Comparison of ENCODE assay signal across 25 mouse cellular contexts in genomic region chr19:12708986-12709385, GRCm38 (mm10). TPM values are rescaled to one million over a fixed set of nuclear protein-coding genes. Genes with fewer than 3 reads are reported as not detected.
"Had no signal": no experiment of that assay in that cellular context is flagged by ENCODE, and none has a peak within 500 bp of the region (broad histone marks: within the 10 kb centered on the region; RNA-seq: fewer than 3 reads in every experiment).

No protein-coding gene starts in this region.

- H3K36me3 ChIP-seq: neural tube, embryonic 12.5 days; neural tube, embryonic 13.5 days; stomach, embryonic 15.5 days had no signal

- H3K4me2 ChIP-seq: neural tube, embryonic 12.5 days; neural tube, embryonic 13.5 days; stomach, embryonic 15.5 days had no signal

- H3K9me3 ChIP-seq: neural tube, embryonic 12.5 days; neural tube, embryonic 13.5 days; stomach, embryonic 15.5 days had no signal

- H3K27ac ChIP-seq: neural tube, embryonic 12.5 days; neural tube, embryonic 13.5 days; stomach, embryonic 15.5 days; stomach, postnatal 0 days had no signal

- DNase-seq: retina, postnatal 1 day; right cerebral cortex, adult 18-20 months; right cerebral cortex, postnatal 14 days; right cerebral cortex, postnatal 25 days; right cerebral cortex, postnatal 4 days; spleen, adult 18-20 months; thymus, adult 18-20 months; thymus, adult 2 months; thymus, postnatal 14 days; thymus, postnatal 25 days; thymus, postnatal 36 days; thymus, postnatal 4 days had no signal

- H3K4me3 ChIP-seq: neural tube, embryonic 12.5 days; neural tube, embryonic 13.5 days; stomach, embryonic 15.5 days had no signal

- H3K27me3 ChIP-seq: neural tube, embryonic 12.5 days; neural tube, embryonic 13.5 days; stomach, embryonic 15.5 days had no signal

- H3K9ac ChIP-seq: neural tube, embryonic 12.5 days; neural tube, embryonic 13.5 days; stomach, embryonic 15.5 days had no signal

- H3K4me1 ChIP-seq: neural tube, embryonic 12.5 days; neural tube, embryonic 13.5 days; stomach, embryonic 15.5 days had no signal

RNA-seq across cellular contexts. Expression of gene Keg1, which starts 13.4 kb away (rescaled TPM):
- total RNA-seq: neutrophil, adult 5-6 weeks had no signal
- polyA plus RNA-seq: neural tube, embryonic 12.5 days; neural tube, embryonic 13.5 days; neural tube, embryonic 14.5 days; small intestine, adult 2 months; stomach, embryonic 14.5 days; stomach, postnatal 0 days; testis, adult 2 months; thymus, postnatal 0 days; urinary bladder, adult 2 months had no signal

RNA-seq across cellular contexts. Expression of gene Olfr1443, which starts 31.1 kb away (rescaled TPM):
- total RNA-seq: neutrophil, adult 5-6 weeks had no signal
- polyA plus RNA-seq: neural tube, embryonic 12.5 days; neural tube, embryonic 13.5 days; neural tube, embryonic 14.5 days; small intestine, adult 2 months; spleen, adult 2 months; stomach, embryonic 14.5 days; stomach, embryonic 15.5 days; stomach, embryonic 16.5 days; stomach, postnatal 0 days; testis, adult 2 months; thymus, adult 2 months; thymus, postnatal 0 days; urinary bladder, adult 2 months had no signal

RNA-seq across cellular contexts. Expression of gene Olfr1442, which starts 38.7 kb away (rescaled TPM):
- total RNA-seq: neutrophil, adult 5-6 weeks had no signal
- polyA plus RNA-seq: neural tube, embryonic 12.5 days; neural tube, embryonic 13.5 days; neural tube, embryonic 14.5 days; small intestine, adult 2 months; spleen, adult 2 months; stomach, embryonic 14.5 days; stomach, embryonic 15.5 days; stomach, embryonic 16.5 days; stomach, postnatal 0 days; testis, adult 2 months; thymus, adult 2 months; thymus, postnatal 0 days; urinary bladder, adult 2 months had no signal

RNA-seq across cellular contexts. Expression of gene Cntf, which starts 56.4 kb away (rescaled TPM):
- polyA plus RNA-seq: small intestine, adult 2 months had no signal
